Mouse (Mus musculus) neural tube, embryonic 13.5 days (tissue): ENCODE results near the gene Rsu1. TPM values are rescaled to one million over a fixed set of nuclear protein-coding genes. Genes with fewer than 3 reads are reported as not detected.

Experiments used
- ATAC-seq: fragments of 200-750 bp; cut with Nextera tagmentation; 2 replicates; pipeline ENCODE4 v1.8.0; 2017; ENCODE audit warnings: low read depth, mild to moderate bottlenecking, moderate TSS enrichment, moderate library complexity
- H3K27ac ChIP-seq: fragments of 300-500 bp; sonication (generic); replicated peaks from 2 replicates; pipeline ENCODE4 v1.5.1; 2015; ENCODE audit warnings: moderate library complexity, mild to moderate bottlenecking, inconsistent platforms
- H3K27me3 ChIP-seq: fragments of 300-500 bp; sonication (generic); 2 replicates; pipeline ENCODE4 v1.6.1; 2015; ENCODE audit warnings: mild to moderate bottlenecking, inconsistent platforms
- H3K36me3 ChIP-seq: fragments of 300-500 bp; sonication (generic); 2 replicates; pipeline ENCODE4 v1.6.1; 2015; ENCODE audit warnings: mild to moderate bottlenecking, inconsistent platforms
- H3K4me1 ChIP-seq: fragments of 300-500 bp; sonication (generic); replicated peaks from 2 replicates; pipeline ENCODE4 v1.6.1; 2015; ENCODE audit warnings: inconsistent platforms
- H3K4me2 ChIP-seq: fragments of 300-500 bp; sonication (generic); 2 replicates; pipeline ENCODE4 v1.6.1; 2015; ENCODE audit warnings: inconsistent platforms, mild to moderate bottlenecking, moderate library complexity
- H3K4me3 ChIP-seq: fragments of 300-500 bp; sonication (generic); 2 replicates; pipeline ENCODE4 v1.5.1; 2015; ENCODE audit warnings: mild to moderate bottlenecking, inconsistent platforms
- H3K9ac ChIP-seq: fragments of 300-500 bp; sonication (generic); 2 replicates; pipeline ENCODE4 v1.6.1; 2015; ENCODE audit warnings: moderate library complexity, mild to moderate bottlenecking, inconsistent platforms
- H3K9me3 ChIP-seq: fragments of 300-500 bp; sonication (generic); 2 replicates; pipeline ENCODE4 v1.6.1; 2016; ENCODE audit warnings: inconsistent platforms
- whole genome bisulfite sequencing: fragments of 180-500 bp; shearing (Covaris S2); methylation state at CpG from one replicate; pipeline ENCODE4 v1.1.7; 2015; 5-methylcytosine and 5-hydroxymethylcytosine counted together
- polyA plus RNA-seq: library from polyadenylated mRNA; unstranded; fragments of >200 nt; fragmentation: Nextera tagmentation; extraction: Ambion mirVana; gene quantifications from 2 replicates; pipeline ENCODE4 v1.2.1, GENCODE M21; 2015

Gene Rsu1
- polyA plus RNA-seq, 1 experiment from 2014 or later = 68.4 TPM

DNA sequence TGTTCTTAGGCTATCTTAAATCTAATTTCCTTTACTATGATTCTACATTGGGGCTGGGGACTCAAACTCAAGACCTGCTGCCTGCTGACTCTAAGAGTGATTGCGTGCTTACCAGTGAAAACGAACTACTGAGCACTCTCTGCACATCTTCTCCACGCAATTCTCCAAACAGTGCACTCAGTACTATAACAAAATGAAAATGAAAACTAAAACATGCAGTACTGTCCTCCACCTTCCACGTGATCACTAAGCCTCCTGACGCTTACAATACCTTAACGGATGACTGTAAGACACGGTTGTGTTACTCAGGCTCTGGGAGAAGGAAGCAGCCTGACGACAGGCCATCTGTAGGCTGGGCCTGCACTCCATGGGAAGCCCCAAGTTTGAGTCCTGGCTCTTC is 138.4 kb downstream of the Rsu1 start:
- Histone ChIP-seq H3K4me1 (peaks cover 18% of the 10 kb centered on the region), H3K4me2 (no peak overlapping the region), H3K27me3 (no peaks in the 10 kb centered on the region), H3K36me3 (no peaks in the 10 kb centered on the region), H3K4me3 (no peak overlapping the region), H3K27ac (no peak overlapping the region), H3K9ac (no peak overlapping the region), H3K9me3 (no peaks in the 10 kb centered on the region)
- WGBS = 86% methylated on average over 8 of the region's 8 CpGs
- no peak for ATAC-seq

DNA sequence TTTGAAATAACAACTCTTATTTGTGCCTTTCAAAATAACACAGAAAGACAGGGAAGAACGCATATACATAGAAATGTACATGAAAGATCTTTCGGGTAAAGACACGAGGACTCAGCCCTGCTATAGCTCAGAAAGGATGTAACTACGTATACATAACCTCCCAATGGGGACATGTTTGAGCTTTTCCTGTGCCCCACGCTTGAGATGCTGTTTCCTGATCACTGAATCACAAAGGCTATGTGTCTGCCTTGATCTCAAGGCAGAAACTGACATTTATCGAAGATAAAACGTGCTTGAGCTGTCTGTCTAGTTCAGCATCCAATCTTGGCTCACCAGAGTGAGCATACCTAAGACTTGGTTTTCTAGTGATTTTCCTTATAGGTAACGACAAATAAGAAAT is 138.8 kb downstream of the Rsu1 start:
- Histone ChIP-seq H3K4me3 (no peak overlapping the region), H3K9me3 (no peaks in the 10 kb centered on the region)
- 83% methylated on average over 8 of the region's 8 CpGs for WGBS

DNA sequence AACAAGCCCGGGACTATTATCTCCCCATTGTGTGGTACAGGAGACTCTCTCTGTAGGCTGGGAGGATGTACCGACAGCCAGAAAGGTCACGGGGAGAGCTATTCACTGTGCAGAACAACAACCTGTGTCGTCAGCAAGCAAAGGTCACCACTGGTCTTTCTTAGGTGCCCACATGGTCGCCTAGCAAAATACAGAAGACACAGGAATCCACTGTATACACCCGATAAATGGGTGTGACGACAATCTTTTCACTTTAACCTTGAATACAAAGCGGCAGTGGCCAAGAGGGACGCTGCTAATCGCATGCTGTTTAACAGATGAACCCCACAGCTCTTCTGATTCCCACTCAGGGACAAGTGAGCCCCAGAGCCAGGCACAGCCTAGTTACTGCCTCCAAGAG is 141.4 kb downstream of the Rsu1 start:
- Histone ChIP-seq H3K27me3 (no peaks in the 10 kb centered on the region), H3K9ac (peak overlapping the region; percentile 49; the same call in 1 of the 2 replicates), H3K4me3 (peak overlapping the region; percentile 15), H3K36me3 (no peaks in the 10 kb centered on the region), H3K4me2 (peak overlapping the region; percentile 50), H3K4me1 (peaks cover 18% of the 10 kb centered on the region), H3K27ac (0 out of 2 replicates have a peak overlapping the region, but pooled peaks have one; percentile 14), H3K9me3 (no peaks in the 10 kb centered on the region)
- WGBS = 17% methylated on average over 10 of the region's 10 CpGs
- ATAC-seq = peak; percentile 81

More for the DNA sequence above, 138.8 kb downstream of the Rsu1 start:
- ATAC-seq = no peak
- Histone ChIP-seq H3K4me1 (peaks cover 18% of the 10 kb centered on the region), H3K27me3 (no peaks in the 10 kb centered on the region), H3K9ac (no peak overlapping the region), H3K27ac (no peak overlapping the region), H3K36me3 (no peaks in the 10 kb centered on the region), H3K4me2 (no peak overlapping the region)

DNA sequence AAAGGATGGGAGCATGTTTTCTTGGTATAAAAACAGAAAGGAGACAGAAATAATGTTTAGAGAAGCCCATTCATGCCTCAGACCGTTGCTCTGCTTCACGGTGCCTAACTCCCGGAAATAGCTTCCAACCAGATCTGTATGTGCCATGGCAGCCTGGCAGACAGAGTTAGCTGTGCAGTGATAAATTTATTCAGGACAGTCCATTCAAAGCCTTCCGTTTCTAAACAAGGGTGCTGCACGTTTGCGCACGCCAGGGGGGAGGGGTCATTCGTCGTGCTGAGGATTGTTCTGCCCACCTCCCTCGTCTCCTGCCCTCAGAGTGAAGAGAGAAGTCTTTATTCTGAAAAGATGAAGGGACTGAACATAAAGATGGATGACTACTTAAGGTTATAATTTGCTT is 141.9 kb downstream of the Rsu1 start:
- Histone ChIP-seq H3K4me1 (peaks cover 18% of the 10 kb centered on the region), H3K4me3 (peak overlapping the region; percentile 15), H3K36me3 (no peaks in the 10 kb centered on the region), H3K4me2 (peak overlapping the region; percentile 50), H3K9ac (peak overlapping the region; percentile 49), H3K9me3 (no peaks in the 10 kb centered on the region), H3K27me3 (no peaks in the 10 kb centered on the region), H3K27ac (0 out of 2 replicates have a peak overlapping the region, but pooled peaks have one; percentile 14)
- peak; percentile 84 for ATAC-seq
- WGBS = 17% methylated on average over 10 of the region's 10 CpGs

DNA sequence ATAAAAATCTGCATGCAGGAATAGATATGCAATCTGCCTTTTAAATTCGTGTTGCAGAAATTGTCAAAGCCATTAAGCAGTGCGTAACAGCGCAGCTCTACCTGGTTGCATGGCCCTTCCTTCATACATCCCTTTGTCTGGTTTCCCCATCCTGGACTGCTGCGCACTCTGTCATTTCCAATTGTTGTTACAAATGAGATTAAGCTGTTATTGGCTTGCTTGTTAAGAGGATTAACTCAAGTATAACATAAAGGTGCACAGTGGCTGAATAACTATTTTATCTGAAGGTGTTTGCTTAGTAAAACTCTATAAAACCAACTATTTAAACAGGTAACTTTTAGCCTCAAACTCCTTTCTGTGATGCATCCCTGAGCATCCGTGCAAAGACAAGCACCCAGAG is 150.8 kb downstream of the Rsu1 start:
- no peaks in the 10 kb centered on the region for H3K9me3 ChIP-seq
- no peak overlapping the region for H3K27ac ChIP-seq
- no peaks in the 10 kb centered on the region for H3K27me3 ChIP-seq
- H3K36me3 ChIP-seq = no peaks in the 10 kb centered on the region
- ATAC-seq = no peak
- no peaks in the 10 kb centered on the region for H3K4me1 ChIP-seq
- 85% methylated on average over 5 of the region's 5 CpGs for WGBS
- no peak overlapping the region for H3K9ac ChIP-seq
- no peak overlapping the region for H3K4me3 ChIP-seq
- no peak overlapping the region for H3K4me2 ChIP-seq

DNA sequence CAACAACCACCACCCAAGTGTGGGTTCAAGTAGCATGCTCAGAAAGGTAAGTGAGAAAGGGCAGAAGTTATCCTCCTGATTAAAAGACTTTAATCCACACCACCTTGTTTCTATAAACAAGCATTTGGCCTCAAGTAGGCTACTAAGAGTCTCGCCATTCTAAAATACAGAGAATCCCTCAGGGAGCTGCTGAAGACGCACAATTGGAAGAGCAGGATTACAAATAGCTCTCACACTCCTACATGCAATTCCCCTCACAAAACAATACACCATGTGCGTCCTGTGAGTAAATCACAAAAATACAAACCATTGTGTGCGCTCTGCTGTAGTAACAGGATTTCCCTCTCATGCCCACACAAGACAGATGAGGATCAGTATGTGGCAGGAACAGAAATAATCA is 153.3 kb downstream of the Rsu1 start:
- Histone ChIP-seq H3K4me3 (no peak overlapping the region), H3K9me3 (no peaks in the 10 kb centered on the region), H3K9ac (no peak overlapping the region), H3K27me3 (no peaks in the 10 kb centered on the region), H3K4me1 (no peaks in the 10 kb centered on the region), H3K4me2 (no peak overlapping the region), H3K36me3 (no peaks in the 10 kb centered on the region), H3K27ac (no peak overlapping the region)
- no peak for ATAC-seq
- WGBS = 69% methylated on average over 4 of the region's 4 CpGs

DNA sequence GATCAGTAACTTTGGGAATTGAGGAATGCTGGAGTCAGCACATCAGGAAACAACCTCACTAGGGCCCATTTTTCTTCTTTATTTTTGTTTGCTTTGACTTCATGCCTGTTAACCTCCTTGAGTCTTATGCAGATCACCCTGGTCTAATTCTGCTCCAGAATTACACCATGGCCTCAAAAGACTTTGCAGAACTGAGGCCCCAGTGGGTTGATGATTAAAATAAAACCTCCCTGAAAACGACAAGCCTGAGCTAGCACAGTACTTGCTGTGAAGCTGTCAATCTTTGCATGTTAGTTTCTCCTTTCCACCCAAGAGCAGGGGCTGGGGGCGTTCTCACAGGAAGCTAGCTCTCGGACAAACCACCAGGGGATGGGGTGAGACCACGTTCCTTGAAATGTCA is 164.7 kb downstream of the Rsu1 start:
- Histone ChIP-seq H3K27ac (no peak overlapping the region), H3K36me3 (no peaks in the 10 kb centered on the region), H3K9me3 (no peaks in the 10 kb centered on the region), H3K9ac (no peak overlapping the region), H3K4me1 (no peaks in the 10 kb centered on the region), H3K4me3 (no peak overlapping the region), H3K4me2 (no peak overlapping the region), H3K27me3 (no peaks in the 10 kb centered on the region)
- WGBS = 29% methylated on average over 4 of the region's 4 CpGs
- ATAC-seq = no peak

DNA sequence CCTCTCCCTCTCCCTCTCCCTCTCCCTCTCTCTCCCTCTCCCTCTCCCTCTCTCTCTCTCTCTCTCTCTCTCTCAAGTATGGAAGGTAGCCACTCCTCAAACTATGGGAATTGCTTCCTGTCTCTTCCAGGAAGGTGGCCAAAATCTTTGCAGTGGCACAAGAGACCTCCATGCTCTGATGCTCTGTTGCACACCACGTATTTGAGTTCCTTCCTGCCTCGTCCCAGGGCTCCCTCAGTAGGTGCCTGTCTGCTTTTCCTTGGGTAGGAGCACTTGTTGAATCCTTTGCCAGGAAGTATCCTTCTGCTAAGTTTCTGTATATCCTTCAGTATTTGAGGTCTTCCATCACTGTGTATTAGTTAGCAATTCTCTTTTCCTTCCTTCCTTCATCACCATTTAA is 166.8 kb downstream of the Rsu1 start:
- H3K27me3 ChIP-seq = no peaks in the 10 kb centered on the region
- H3K4me1 ChIP-seq = no peaks in the 10 kb centered on the region
- H3K9me3 ChIP-seq = no peaks in the 10 kb centered on the region
- H3K4me3 ChIP-seq = no peak overlapping the region
- H3K4me2 ChIP-seq = no peak overlapping the region
- no peak for ATAC-seq
- no peak overlapping the region for H3K27ac ChIP-seq
- no peaks in the 10 kb centered on the region for H3K36me3 ChIP-seq
- no peak overlapping the region for H3K9ac ChIP-seq
- WGBS = 54% methylated on average over 2 of the region's 2 CpGs

DNA sequence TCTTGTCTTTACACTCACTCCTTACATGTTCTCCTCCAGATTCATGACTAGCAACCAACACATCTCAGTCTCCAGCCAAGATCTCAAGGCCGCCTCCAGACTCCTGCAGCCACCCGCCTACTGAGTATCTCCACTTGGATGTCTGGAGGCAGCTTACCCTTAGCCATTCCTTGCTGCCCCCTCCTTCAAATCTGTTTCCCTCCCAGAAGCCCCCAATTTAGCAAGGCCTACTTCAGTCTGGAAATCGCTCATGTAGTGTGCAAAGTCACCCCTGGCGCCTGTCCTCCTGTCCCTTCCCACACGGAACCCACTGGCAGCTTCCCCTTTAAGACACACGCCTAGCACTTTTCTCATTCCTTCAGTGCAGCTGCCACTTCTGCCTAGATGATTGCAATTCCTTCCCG is 167.4 kb downstream of the Rsu1 start:
- Histone ChIP-seq H3K27ac (no peak overlapping the region), H3K4me1 (no peaks in the 10 kb centered on the region), H3K9ac (no peak overlapping the region), H3K9me3 (no peaks in the 10 kb centered on the region), H3K4me2 (no peak overlapping the region), H3K36me3 (no peaks in the 10 kb centered on the region), H3K27me3 (no peaks in the 10 kb centered on the region), H3K4me3 (no peak overlapping the region)
- WGBS = 77% methylated on average over 7 of the region's 7 CpGs
- ATAC-seq = no peak

DNA sequence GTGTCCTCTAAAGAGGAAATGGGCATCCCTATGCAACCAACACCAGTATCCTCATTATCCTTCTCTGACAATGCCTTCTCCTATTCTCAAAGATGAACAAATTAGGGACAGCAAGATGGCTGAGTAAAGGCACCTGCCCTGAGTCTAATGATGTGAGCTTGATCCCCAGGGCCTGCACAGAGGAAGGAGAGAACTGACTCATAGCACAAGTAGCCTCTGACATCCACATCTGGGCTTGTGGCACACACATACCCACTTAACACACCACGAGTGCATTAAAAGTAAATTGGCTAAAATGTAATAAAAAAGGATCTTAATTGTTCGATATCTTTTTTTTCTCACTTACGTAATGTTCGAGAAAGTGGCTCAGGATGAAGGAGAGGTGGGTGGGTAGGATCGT is 177.2 kb downstream of the Rsu1 start:
- Histone ChIP-seq H3K4me1 (no peaks in the 10 kb centered on the region; the same call in 1 of the 2 replicates), H3K27me3 (no peaks in the 10 kb centered on the region), H3K4me2 (no peak overlapping the region), H3K36me3 (no peaks in the 10 kb centered on the region), H3K4me3 (no peak overlapping the region), H3K27ac (no peak overlapping the region), H3K9me3 (no peaks in the 10 kb centered on the region), H3K9ac (no peak overlapping the region)
- ATAC-seq = no peak
- WGBS = 91% methylated on average over 5 of the region's 5 CpGs

DNA sequence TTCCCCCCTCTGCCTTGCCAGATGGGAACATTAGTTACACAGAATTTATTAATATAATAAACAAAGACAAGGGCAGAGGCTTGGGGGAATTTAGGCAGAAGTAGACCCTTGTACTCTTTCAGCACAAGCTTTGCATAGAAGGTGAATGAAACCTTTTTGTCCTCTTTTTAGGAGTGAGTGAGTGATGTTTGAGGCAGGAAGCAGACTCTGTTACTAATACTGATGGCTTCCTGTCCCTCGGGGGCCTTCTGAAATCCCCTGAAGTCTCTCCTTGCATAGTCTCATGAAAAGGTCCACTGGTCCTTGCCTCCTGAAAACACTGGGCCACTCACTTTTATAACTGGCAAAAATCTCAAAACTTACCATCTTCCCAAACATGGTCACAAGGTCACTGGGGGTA is 177.6 kb downstream of the Rsu1 start:
- Histone ChIP-seq H3K4me2 (no peak overlapping the region), H3K4me1 (no peaks in the 10 kb centered on the region; the same call in 1 of the 2 replicates), H3K36me3 (no peaks in the 10 kb centered on the region), H3K4me3 (no peak overlapping the region), H3K9ac (no peak overlapping the region), H3K27me3 (no peaks in the 10 kb centered on the region), H3K27ac (no peak overlapping the region), H3K9me3 (no peaks in the 10 kb centered on the region)
- no peak for ATAC-seq
- WGBS = 84% methylated on average over 1 of the region's 1 CpGs

DNA sequence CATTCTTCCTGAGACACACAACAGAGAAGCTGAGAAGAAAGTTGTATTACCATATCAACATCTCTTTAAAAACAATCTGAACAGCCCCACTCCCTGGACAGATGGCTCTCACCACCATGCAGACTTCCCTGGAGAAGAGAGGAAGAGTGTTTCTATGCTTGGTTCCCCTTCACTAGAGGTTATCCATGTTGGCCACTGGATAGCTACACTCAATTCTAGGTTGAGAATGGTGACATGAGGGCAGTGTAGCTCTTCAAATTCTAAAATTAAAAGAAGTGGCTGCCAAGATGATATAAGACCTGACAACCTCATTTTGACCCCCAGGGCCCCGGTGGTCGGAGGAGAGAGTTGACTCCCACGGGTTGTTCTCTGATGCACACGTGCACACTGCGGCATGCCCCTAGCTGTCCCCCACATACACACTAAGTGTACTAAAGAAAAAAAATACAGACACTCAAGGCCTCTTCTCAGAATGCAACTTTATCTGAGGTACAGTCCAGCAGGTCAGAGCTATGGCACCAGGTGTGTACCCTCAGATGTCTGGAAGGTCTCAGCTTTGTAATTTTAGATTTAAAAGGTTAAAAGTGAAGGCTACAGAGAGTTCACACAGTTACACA is 179.7 kb downstream of the Rsu1 start:
- no peak overlapping the region for H3K27ac ChIP-seq
- H3K27me3 ChIP-seq = no peaks in the 10 kb centered on the region
- H3K36me3 ChIP-seq = no peaks in the 10 kb centered on the region
- no peaks in the 10 kb centered on the region for H3K9me3 ChIP-seq
- no peak overlapping the region for H3K9ac ChIP-seq
- WGBS = 86% methylated on average over 5 of the region's 5 CpGs
- no peak for ATAC-seq
- no peaks in the 10 kb centered on the region; the same call in 1 of the 2 replicates for H3K4me1 ChIP-seq
- no peak overlapping the region for H3K4me2 ChIP-seq
- no peak overlapping the region for H3K4me3 ChIP-seq

DNA sequence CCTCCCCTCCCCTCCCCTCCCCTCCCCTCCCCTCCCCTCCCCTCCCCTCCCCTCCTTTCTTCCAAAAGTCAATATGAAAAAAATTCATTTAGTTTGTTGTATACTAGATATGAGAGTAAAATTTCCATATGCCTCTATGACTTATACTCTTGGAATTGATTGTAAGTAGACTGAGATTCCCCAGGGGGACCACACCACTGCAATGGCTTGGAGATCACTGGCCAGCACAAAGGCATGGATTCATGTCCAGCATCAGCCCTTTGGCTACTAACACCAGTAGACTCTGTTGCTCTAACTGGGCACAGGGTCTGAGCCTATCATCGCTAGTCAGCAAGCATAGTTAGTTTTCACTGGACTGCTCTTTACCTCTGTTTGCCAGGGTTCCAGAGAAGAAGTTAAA is 180.4 kb downstream of the Rsu1 start:
- ATAC-seq = no peak
- H3K9me3 ChIP-seq = no peaks in the 10 kb centered on the region

More for the DNA sequence above, 180.4 kb downstream of the Rsu1 start:
- WGBS = 89% methylated on average over 1 of the region's 1 CpGs
- no peak overlapping the region for H3K9ac ChIP-seq
- H3K4me2 ChIP-seq = no peak overlapping the region
- no peaks in the 10 kb centered on the region for H3K27me3 ChIP-seq
- no peaks in the 10 kb centered on the region for H3K36me3 ChIP-seq
- no peak overlapping the region for H3K4me3 ChIP-seq
- H3K4me1 ChIP-seq = no peaks in the 10 kb centered on the region; the same call in 1 of the 2 replicates
- no peak overlapping the region for H3K27ac ChIP-seq
